Mouse (Mus musculus) heart, embryonic 16.5 days (tissue): ENCODE data around the gene Mmp24. TPM values are rescaled to one million over a fixed set of nuclear protein-coding genes. Genes with fewer than 3 reads are reported as not detected.

Source experiments
- ATAC-seq: fragments of 200-750 bp; cut with Nextera tagmentation; replicated peaks from 2 replicates; pipeline ENCODE4 v1.8.0; 2017; ENCODE audit warnings: moderate number of reproducible peaks; ENCODE audit not compliant: insufficient read depth, low FRiP score; ENCODE audit errors: extremely low read depth
- H3K27ac ChIP-seq: fragments of 300-500 bp; sonication (generic); 2 replicates; pipeline ENCODE4 v1.5.1; 2014; ENCODE audit warnings: mild to moderate bottlenecking, low read length, control low read depth, moderate library complexity
- H3K27me3 ChIP-seq: fragments of 300-500 bp; sonication (generic); 2 replicates; pipeline ENCODE4 v1.6.1; 2014; ENCODE audit warnings: low read length, mixed read lengths; ENCODE audit not compliant: control insufficient read depth, insufficient read depth
- H3K36me3 ChIP-seq: fragments of 300-500 bp; sonication (generic); 2 replicates; pipeline ENCODE4 v1.6.1; 2014; ENCODE audit not compliant: control insufficient read depth, insufficient read depth
- H3K4me1 ChIP-seq: fragments of 300-500 bp; sonication (generic); 2 replicates; pipeline ENCODE4 v1.6.1; 2014; ENCODE audit warnings: low read length, mixed read lengths; ENCODE audit not compliant: control insufficient read depth, insufficient read depth
- H3K4me2 ChIP-seq: fragments of 300-500 bp; sonication (generic); 2 replicates; pipeline ENCODE4 v1.6.1; 2014; ENCODE audit warnings: low read depth, mild to moderate bottlenecking, control low read depth, low read length
- H3K4me3 ChIP-seq: fragments of 300-500 bp; sonication (generic); 2 replicates; pipeline ENCODE4 v1.5.1; 2014; ENCODE audit warnings: mild to moderate bottlenecking, control low read depth, low read length
- H3K9ac ChIP-seq: fragments of 300-500 bp; sonication (generic); 2 replicates; pipeline ENCODE4 v1.6.1; 2014; ENCODE audit warnings: low read length, control low read depth
- H3K9me3 ChIP-seq: fragments of 300-500 bp; sonication (generic); replicated peaks from 2 replicates; pipeline ENCODE4 v1.6.1; 2016; ENCODE audit warnings: low read length; ENCODE audit not compliant: control insufficient read depth
- WGBS: fragments of 180-500 bp; shearing (Covaris S2); extraction: QIAGEN DNeasy Blood & Tissue Kit; methylation state at CpG from one replicate; pipeline ENCODE4 v1.1.7; 2014; 5-methylcytosine and 5-hydroxymethylcytosine counted together
- polyA plus RNA-seq: library from polyadenylated mRNA; unstranded; fragments of >200 nt; fragmentation: Nextera tagmentation; extraction: Ambion mirVana; gene quantifications from 2 replicates; pipeline ENCODE4 v1.2.1, GENCODE M21; 2015

Mmp24 gene
- polyA plus RNA-seq, 1 experiment from 2014 or later: 0.04 TPM

GRCm38 (mm10) chr2:155764679-155765418, 10.3 kb upstream of the Mmp24 start:
- Histone ChIP-seq H3K9ac (no peak overlapping the region), H3K4me3 (no peak overlapping the region), H3K4me2 (peak overlapping the region; percentile 22), H3K27me3 (no peaks in the 10 kb centered on the region), H3K4me1 (no peaks in the 10 kb centered on the region), H3K27ac (no peak overlapping the region), H3K9me3 (no peaks in the 10 kb centered on the region), H3K36me3 (no peaks in the 10 kb centered on the region)
- ATAC-seq: peak; percentile 60; the same call in 1 of the 2 replicates
- WGBS: 49% methylated on average over 13 of the region's 13 CpGs

DNA sequence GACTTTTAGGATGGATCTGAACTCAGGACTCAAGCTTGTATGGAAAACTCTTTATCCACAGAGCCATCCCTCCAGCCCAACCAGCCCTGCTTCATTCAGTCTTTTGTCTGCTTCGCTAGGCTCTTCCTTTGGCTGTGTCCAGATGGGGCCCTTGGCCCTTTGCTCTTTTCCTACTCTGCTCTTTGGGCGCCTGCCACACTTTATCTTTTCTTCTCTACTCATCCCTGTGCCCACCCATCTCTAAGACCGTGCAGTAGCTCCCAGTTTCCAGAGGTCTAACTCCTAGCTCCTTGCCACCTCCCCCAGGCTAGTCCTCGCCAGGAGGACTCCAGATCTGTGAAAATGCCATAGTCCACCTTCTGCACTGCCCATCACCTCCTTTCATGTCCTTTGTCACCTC, 1.5 kb upstream of the Mmp24 start:
- no peak overlapping the region for H3K27ac ChIP-seq
- no peak overlapping the region for H3K4me2 ChIP-seq
- H3K27me3 ChIP-seq: peaks cover 59% of the 10 kb centered on the region
- no peak for ATAC-seq
- WGBS: 53% methylated on average over 4 of the region's 4 CpGs
- no peak overlapping the region for H3K4me3 ChIP-seq
- no peaks in the 10 kb centered on the region for H3K36me3 ChIP-seq
- no peak overlapping the region for H3K9ac ChIP-seq
- no peaks in the 10 kb centered on the region for H3K9me3 ChIP-seq
- H3K4me1 ChIP-seq: no peaks in the 10 kb centered on the region

GRCm38 (mm10) chr2:155774261-155774926, 748 bp upstream of the Mmp24 start:
- Histone ChIP-seq H3K4me1 (no peaks in the 10 kb centered on the region), H3K4me2 (no peak overlapping the region), H3K27ac (no peak overlapping the region), H3K36me3 (no peaks in the 10 kb centered on the region), H3K27me3 (peaks cover 59% of the 10 kb centered on the region), H3K4me3 (no peak overlapping the region), H3K9me3 (no peaks in the 10 kb centered on the region), H3K9ac (no peak overlapping the region)
- no peak for ATAC-seq
- 49% methylated on average over 11 of the region's 11 CpGs for WGBS

DNA sequence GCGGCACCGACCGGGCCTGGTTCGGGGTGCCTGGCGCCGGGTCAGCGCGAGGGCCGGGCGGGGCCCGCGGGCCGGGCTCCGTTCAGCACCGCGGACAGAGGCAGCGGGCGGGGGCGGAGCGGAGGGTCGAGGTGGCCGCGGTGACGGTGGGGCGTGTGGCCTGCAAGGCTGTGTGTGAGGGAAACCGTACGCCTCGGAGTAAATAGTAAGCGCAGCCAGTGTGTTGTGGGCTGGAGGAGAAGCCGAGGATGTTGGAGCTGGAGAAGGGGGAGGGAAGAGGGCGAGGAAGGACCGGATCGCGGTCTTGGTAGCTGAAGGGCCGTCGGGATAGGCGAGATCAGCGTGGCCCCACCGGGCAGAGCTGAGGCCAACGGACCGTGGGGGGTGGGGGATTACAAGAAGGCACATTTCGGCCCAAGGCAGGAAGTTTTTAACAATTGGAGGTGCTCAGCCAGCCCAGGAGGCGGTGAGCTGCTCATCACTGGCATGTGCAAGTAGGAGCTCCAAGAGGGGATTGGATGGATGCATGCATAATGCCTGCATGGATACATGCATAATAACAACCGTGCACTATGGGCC, 632 bp downstream of the Mmp24 start:
- ATAC-seq: peak; percentile 67; the same call in 1 of the 2 replicates
- peak overlapping the region; percentile 56 for H3K4me3 ChIP-seq
- no peak overlapping the region for H3K9ac ChIP-seq
- H3K4me1 ChIP-seq: no peaks in the 10 kb centered on the region
- 1% methylated on average over 43 of the region's 44 CpGs for WGBS
- H3K36me3 ChIP-seq: no peaks in the 10 kb centered on the region
- H3K4me2 ChIP-seq: peak overlapping the region; percentile 93
- no peak overlapping the region for H3K27ac ChIP-seq
- H3K9me3 ChIP-seq: no peaks in the 10 kb centered on the region
- H3K27me3 ChIP-seq: peaks cover 59% of the 10 kb centered on the region

DNA sequence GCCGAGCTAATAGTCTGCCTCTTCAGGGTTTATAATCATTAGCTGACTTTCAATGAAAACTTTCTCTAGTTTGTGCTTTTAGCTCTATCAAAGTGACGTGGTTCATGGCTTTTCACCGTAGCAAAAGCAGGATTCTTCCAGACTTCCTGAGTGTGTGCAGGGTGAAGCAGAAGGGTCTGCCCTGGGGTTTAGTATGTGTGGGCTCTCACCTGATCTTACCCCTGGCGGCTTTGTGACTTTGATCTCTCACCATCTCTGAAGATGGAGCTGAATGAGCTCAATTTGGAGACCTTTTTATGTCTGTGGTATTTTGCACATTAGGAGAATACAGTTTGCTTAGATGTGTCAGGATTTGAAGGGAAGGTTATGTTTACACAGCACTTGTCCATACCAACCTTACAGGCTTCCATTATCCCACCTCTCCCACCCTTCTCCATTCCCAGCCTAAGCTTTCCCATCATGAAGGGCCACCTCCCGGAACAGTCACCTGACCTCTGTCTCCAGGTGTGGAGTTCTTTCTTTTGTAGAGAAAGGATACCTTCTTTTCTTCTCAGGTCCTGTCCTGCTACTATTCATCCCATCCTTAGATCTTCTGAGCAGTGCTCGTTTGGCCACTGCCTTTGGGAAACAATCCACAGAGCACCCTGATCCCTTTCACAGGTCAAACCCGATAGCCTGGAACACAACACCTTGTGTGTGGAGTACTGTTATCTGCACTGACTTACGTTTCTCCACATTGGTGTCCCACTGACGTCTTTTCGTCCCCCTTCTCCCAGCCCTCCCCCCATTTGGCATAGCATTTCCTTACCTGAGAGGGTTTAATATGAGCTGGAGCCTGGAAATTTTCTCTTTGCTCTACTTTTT, 1.9 kb downstream of the Mmp24 start:
- Histone ChIP-seq H3K27ac (no peak overlapping the region), H3K9ac (no peak overlapping the region), H3K9me3 (no peaks in the 10 kb centered on the region), H3K36me3 (no peaks in the 10 kb centered on the region), H3K4me1 (no peaks in the 10 kb centered on the region), H3K27me3 (peaks cover 56% of the 10 kb centered on the region), H3K4me3 (no peak overlapping the region), H3K4me2 (no peak overlapping the region)
- no peak for ATAC-seq
- 58% methylated on average over 10 of the region's 10 CpGs for WGBS

- Histone ChIP-seq H3K9ac (no peak overlapping the region), H3K27me3 (peaks cover 51% of the 10 kb centered on the region), H3K4me2 (no peak overlapping the region), H3K27ac (no peak overlapping the region), H3K9me3 (no peaks in the 10 kb centered on the region), H3K36me3 (no peaks in the 10 kb centered on the region), H3K4me1 (no peaks in the 10 kb centered on the region), H3K4me3 (no peak overlapping the region)
- 70% methylated on average over 4 of the region's 4 CpGs for WGBS
- ATAC-seq: no peak
Measured at GRCm38 (mm10) chr2:155777688-155777985, 2.5 kb downstream of the Mmp24 start.

GRCm38 (mm10) chr2:155778004-155778403, 2.9 kb downstream of the Mmp24 start:
- WGBS: 52% methylated on average over 6 of the region's 6 CpGs
- Histone ChIP-seq H3K9ac (no peak overlapping the region), H3K36me3 (no peaks in the 10 kb centered on the region), H3K27ac (no peak overlapping the region), H3K4me2 (no peak overlapping the region), H3K4me3 (no peak overlapping the region), H3K27me3 (peaks cover 47% of the 10 kb centered on the region), H3K9me3 (no peaks in the 10 kb centered on the region), H3K4me1 (no peaks in the 10 kb centered on the region)
- ATAC-seq: no peak

GRCm38 (mm10) chr2:155779066-155779465, 3.9 kb downstream of the Mmp24 start:
- H3K4me1 ChIP-seq: no peaks in the 10 kb centered on the region
- peaks cover 36% of the 10 kb centered on the region for H3K27me3 ChIP-seq
- no peaks in the 10 kb centered on the region for H3K9me3 ChIP-seq
- no peak for ATAC-seq
- no peaks in the 10 kb centered on the region for H3K36me3 ChIP-seq
- no peak overlapping the region for H3K4me2 ChIP-seq
- H3K27ac ChIP-seq: no peak overlapping the region
- no peak overlapping the region for H3K9ac ChIP-seq
- no peak overlapping the region for H3K4me3 ChIP-seq
- WGBS: 41% methylated on average over 7 of the region's 7 CpGs
